Mouse (Mus musculus): ENCODE measurements around the gene Adra2c. TPM values are rescaled to one million over a fixed set of nuclear protein-coding genes. Genes with fewer than 3 reads are reported as not detected.

The Adra2c gene
- polyA plus RNA-seq, 1 experiment from 2014 or later, result 0.89 TPM

DNA sequence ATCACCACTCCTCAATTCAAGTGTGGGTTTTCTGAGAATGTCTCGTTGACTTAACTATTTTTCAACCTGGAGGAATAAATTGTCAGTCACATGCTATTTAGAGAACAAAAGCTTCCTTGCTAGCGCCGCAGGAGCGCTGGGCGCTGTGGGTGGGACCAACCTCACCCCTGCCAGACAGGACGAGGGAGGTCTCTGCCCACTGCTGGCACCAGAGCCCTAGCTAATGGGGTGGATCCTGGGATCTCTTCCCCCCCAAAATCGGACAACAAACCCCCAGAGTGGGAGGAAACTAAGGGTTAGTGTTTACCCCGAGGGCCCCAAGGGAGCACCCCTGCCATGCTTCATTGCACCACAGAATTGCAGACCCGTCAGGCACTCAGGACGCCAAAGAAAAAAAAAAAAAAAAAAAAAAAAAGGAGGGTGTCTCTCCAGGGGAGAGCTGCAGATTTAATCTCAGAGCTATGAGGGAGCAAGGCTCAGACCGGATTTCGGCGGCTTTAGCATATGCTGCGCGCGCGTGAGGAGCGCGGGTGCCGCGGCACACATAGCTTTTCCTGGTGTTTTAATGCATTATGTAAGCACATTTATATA is 35.2 kb downstream of the Adra2c start:
- Histone ChIP-seq H3K36me3 (no peaks in the 10 kb centered on the region), H3K4me1 (peaks cover 15% of the 10 kb centered on the region), H3K4me2 (replicated peaks) (peak overlapping the region; percentile 45), H3K4me3 (peak overlapping the region; percentile 35), H3K9me3 (no peaks in the 10 kb centered on the region), H3K27ac (replicated peaks) (no peak overlapping the region), H3K27me3 (peaks cover 4% of the 10 kb centered on the region; the same call in 1 of the 2 replicates), H3K9ac (replicated peaks) (peak overlapping the region; percentile 41)
- ATAC-seq (replicated peaks), result peak; percentile 67
- WGBS, result under 1% methylated on average over 21 of the region's 21 CpGs

- 16% methylated on average over 18 of the region's 18 CpGs for WGBS
- ATAC-seq (replicated peaks), result peak; percentile 64
- H3K4me2 ChIP-seq (replicated peaks), result peak overlapping the region; percentile 45
- no peaks in the 10 kb centered on the region for H3K9me3 ChIP-seq
- no peaks in the 10 kb centered on the region for H3K36me3 ChIP-seq
- H3K9ac ChIP-seq (replicated peaks), result peak overlapping the region; percentile 41; the same call in 1 of the 2 replicates
- peaks cover 4% of the 10 kb centered on the region; the same call in 1 of the 2 replicates for H3K27me3 ChIP-seq
- peak overlapping the region; percentile 35 for H3K4me3 ChIP-seq
- peaks cover 15% of the 10 kb centered on the region for H3K4me1 ChIP-seq
- no peak overlapping the region for H3K27ac ChIP-seq (replicated peaks)
These were observed 35.9 kb downstream of the Adra2c start for GRCm38 (mm10) chr5:35313826-35314586.

DNA sequence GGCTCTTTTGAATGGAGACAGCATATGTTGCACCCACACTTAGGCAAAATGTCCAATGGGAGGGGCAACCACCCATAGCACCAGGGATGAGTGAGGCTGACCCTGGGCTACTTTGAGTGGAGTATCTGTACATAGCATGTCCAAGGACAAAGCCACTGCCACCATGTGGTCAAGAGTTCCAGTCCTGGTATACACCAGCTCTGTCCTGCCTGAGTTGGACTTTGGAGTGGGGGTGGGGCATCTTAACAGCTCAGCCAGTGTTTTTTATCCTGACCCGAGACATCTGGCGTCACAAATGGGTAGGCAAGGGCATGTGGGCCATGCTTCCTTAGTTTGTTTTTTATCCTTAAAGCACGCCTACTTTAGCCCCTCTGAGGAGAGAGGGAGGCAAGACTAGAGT is 36.5 kb downstream of the Adra2c start:
- Histone ChIP-seq H3K27me3 (peaks cover 4% of the 10 kb centered on the region; the same call in 1 of the 2 replicates), H3K36me3 (no peaks in the 10 kb centered on the region), H3K9me3 (no peaks in the 10 kb centered on the region), H3K9ac (replicated peaks) (no peak overlapping the region), H3K4me3 (no peak overlapping the region), H3K27ac (replicated peaks) (no peak overlapping the region), H3K4me1 (peaks cover 15% of the 10 kb centered on the region), H3K4me2 (replicated peaks) (no peak overlapping the region)
- WGBS, result 73% methylated on average over 3 of the region's 3 CpGs
- ATAC-seq (replicated peaks), result no peak

DNA sequence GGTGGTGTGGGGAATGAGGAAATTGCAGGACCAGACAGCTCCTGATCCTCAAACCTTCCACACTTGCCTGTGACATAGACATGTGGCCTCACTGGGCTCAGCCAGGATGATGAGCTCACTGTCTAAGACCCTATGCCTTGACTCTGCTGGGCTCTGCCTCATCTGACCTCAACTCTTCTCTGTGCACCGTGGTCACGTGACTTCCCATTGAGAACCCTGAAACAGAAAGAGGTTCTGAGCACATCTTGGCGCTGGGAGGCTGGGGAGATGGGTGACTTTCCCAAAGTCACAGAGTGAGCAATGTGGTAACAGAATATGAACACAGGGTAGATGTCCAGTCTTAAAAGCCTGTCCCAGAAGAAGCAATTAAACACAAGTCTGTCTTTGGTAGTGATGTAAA is 37.1 kb downstream of the Adra2c start:
- Histone ChIP-seq H3K36me3 (no peaks in the 10 kb centered on the region), H3K27me3 (peaks cover 4% of the 10 kb centered on the region; the same call in 1 of the 2 replicates), H3K4me2 (replicated peaks) (no peak overlapping the region), H3K27ac (replicated peaks) (no peak overlapping the region), H3K9ac (replicated peaks) (no peak overlapping the region), H3K9me3 (no peaks in the 10 kb centered on the region), H3K4me3 (no peak overlapping the region), H3K4me1 (peaks cover 15% of the 10 kb centered on the region)
- 70% methylated on average over 3 of the region's 3 CpGs for WGBS
- no peak for ATAC-seq (replicated peaks)

DNA sequence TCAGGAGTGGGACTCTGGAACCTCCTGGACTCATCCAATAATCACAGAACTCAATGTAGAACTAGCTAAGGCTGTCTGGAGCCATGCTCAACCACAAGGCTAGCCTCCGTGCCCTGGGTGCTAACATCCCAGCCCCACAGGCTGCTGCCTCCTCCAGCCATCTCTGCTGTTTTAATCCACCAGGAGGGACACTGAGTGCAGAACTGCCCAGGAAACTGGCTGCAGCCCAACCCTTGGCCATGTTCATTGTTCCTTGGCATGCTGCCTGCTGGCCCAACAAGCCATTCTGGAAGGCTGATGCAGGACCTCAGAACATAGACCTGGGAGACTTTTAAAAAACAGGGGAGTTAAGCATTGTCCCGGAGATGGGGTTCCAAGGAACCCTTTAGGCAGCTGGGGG is 42.5 kb downstream of the Adra2c start:
- WGBS, result 77% methylated on average over 2 of the region's 2 CpGs
- no peaks in the 10 kb centered on the region for H3K4me1 ChIP-seq
- no peak overlapping the region for H3K4me2 ChIP-seq (replicated peaks)
- H3K9me3 ChIP-seq, result no peaks in the 10 kb centered on the region
- no peak overlapping the region for H3K9ac ChIP-seq (replicated peaks)
- H3K36me3 ChIP-seq, result no peaks in the 10 kb centered on the region
- no peak for ATAC-seq (replicated peaks)
- no peak overlapping the region for H3K27ac ChIP-seq (replicated peaks)
- H3K27me3 ChIP-seq, result no peaks in the 10 kb centered on the region
- H3K4me3 ChIP-seq, result no peak overlapping the region

DNA sequence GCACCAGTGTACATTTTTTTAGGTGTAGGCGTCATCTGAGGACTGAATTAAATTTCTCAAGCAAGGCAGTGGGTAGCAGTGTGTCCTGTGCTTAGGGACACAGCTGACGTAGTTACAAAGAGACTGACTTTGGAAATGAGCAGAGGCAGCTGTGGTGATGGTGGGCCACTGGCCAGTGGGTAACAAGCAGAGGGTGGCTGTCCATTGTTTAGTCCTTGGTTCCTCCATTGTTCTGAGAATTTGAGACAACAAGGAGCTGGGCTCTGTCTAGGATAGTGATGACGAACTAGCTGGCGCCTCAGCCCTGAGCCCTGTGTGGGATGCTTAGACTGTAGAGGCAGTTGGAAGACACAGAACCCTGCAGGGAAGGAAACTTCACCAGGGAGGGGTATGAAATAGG is 52.7 kb downstream of the Adra2c start:
- 52% methylated on average over 4 of the region's 4 CpGs for WGBS
- ATAC-seq (replicated peaks), result no peak

More for the DNA sequence above, 52.7 kb downstream of the Adra2c start:
- no peaks in the 10 kb centered on the region for H3K9me3 ChIP-seq
- H3K4me1 ChIP-seq, result peaks cover 14% of the 10 kb centered on the region
- no peak overlapping the region for H3K27ac ChIP-seq (replicated peaks)
- no peaks in the 10 kb centered on the region for H3K27me3 ChIP-seq
- no peak overlapping the region for H3K9ac ChIP-seq (replicated peaks)
- no peak overlapping the region for H3K4me3 ChIP-seq
- no peak overlapping the region for H3K4me2 ChIP-seq (replicated peaks)
- no peaks in the 10 kb centered on the region for H3K36me3 ChIP-seq

Other genes starting within 250 kb of the Adra2c start
- 0.69 and 0.75 TPM in 2 replicates for gene Hgfac, start 236.8 kb upstream of the Adra2c start, polyA plus RNA-seq (2015; fragmentation: Nextera tagmentation; extraction: Ambion mirVana)
- gene Dok7, start 221.6 kb upstream of the Adra2c start, polyA plus RNA-seq (2015; fragmentation: Nextera tagmentation; extraction: Ambion mirVana), result 7.2 and 7.9 TPM in 2 replicates
- 146 and 152 TPM in 2 replicates for gene Lrpap1, start 172.6 kb upstream of the Adra2c start, polyA plus RNA-seq (2015; fragmentation: Nextera tagmentation; extraction: Ambion mirVana)
- gene Hmx1, start 110.8 kb downstream of the Adra2c start, polyA plus RNA-seq (2015; fragmentation: Nextera tagmentation; extraction: Ambion mirVana), result not detected in 2 replicates
- 1.2 and 1.6 TPM in 2 replicates for gene Cpz, start 247.4 kb downstream of the Adra2c start, polyA plus RNA-seq (2015; fragmentation: Nextera tagmentation; extraction: Ambion mirVana)

All from forebrain, embryonic 15.5 days (tissue).